In the genomic region with DNA sequence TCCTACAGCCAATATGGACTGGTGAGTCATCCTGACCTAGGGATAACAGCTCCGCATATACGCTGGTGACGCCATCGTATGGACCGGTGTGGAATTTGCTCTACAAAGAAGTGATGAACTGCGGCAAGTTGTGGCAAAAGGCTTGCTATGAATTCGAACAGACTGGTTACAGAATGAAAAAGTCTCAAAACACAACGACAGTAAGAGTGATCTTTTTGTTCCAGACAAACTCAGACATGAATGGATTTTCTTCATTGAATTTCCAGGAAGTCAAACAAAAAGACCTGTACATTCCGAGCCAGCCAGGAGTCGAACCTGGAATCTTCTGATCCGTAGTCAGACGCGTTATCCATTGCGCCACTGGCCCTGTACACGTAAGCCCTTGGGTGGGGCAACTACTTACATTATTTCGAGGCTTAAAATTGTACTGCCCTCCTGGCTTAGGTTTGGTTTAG, we compare ENCODE assay signal across 8 mouse cellular contexts. TPM values are rescaled to one million over a fixed set of nuclear protein-coding genes. Genes with fewer than 3 reads are reported as not detected.
DNase-seq lines count a peak whose midpoint lies in the region; ATAC-seq and TF ChIP-seq lines count a peak whose summit lies in the region.

No protein-coding gene starts in this region.

- intact Hi-C loops in heart, adult 2 months (cut with DNase I) = loop anchor here (10.0 kb wide), 1 partner anchor 1592 kb away; no protein-coding TSS in a partner anchor

- H3K4me2 ChIP-seq in embryonic facial prominence, embryonic 14.5 days (ENCODE audit: low read depth, low read length) = peak overlapping the region; percentile 63
- H3K4me2 ChIP-seq in limb, embryonic 12.5 days = peak overlapping the region; percentile 62
- H3K4me2 ChIP-seq in midbrain, embryonic 13.5 days (replicated peaks) = peak overlapping the region; percentile 69

- peak; percentile 74 for ATAC-seq in embryonic facial prominence, embryonic 14.5 days (ENCODE audit: low read depth)
- ATAC-seq in limb, embryonic 12.5 days (ENCODE audit: insufficient number of reproducible peaks, insufficient read depth, low FRiP score, low TSS enrichment, low read depth) = peak; percentile 66; the same call in 1 of the 2 replicates
- ATAC-seq in midbrain, embryonic 13.5 days = peak; percentile 73

- H3K79me2 ChIP-seq in heart, adult 2 months (replicated peaks; ENCODE audit: control insufficient read depth, insufficient read depth, low read length) = no peaks in the 10 kb centered on the region

- H3K27ac ChIP-seq in embryonic facial prominence, embryonic 14.5 days (replicated peaks; ENCODE audit: low read depth, low read length) = peak overlapping the region; percentile 99
- peak overlapping the region; percentile 49 for H3K27ac ChIP-seq in heart, adult 2 months
- H3K27ac ChIP-seq in kidney, adult 2 months (ENCODE audit: insufficient read depth, low read depth, low read length) = no peak overlapping the region
- peak overlapping the region; percentile 99 for H3K27ac ChIP-seq in limb, embryonic 12.5 days
- peak overlapping the region; percentile 98 for H3K27ac ChIP-seq in midbrain, embryonic 13.5 days

- peak overlapping the region; percentile 70 for H3K4me3 ChIP-seq in embryonic facial prominence, embryonic 14.5 days (ENCODE audit: low read depth, low read length)
- H3K4me3 ChIP-seq in heart, adult 2 months = peak overlapping the region; percentile 90
- H3K4me3 ChIP-seq in kidney, adult 2 months (ENCODE audit: insufficient read depth, low read depth, low read length) = peak overlapping the region; percentile 57
- H3K4me3 ChIP-seq in limb, embryonic 12.5 days (replicated peaks) = peak overlapping the region; percentile 70
- peak overlapping the region; percentile 69 for H3K4me3 ChIP-seq in midbrain, embryonic 13.5 days (replicated peaks)

- no peak for TF ChIP-seq CTCF in heart, adult 2 months (IDR thresholded peaks at IDR 0.05)
- TF ChIP-seq CTCF in kidney, adult 2 months (conservative IDR thresholded peaks at IDR 0.05; ENCODE audit: insufficient read depth, insufficient read length, low read depth, low read length) = no peak

- no peaks in the 10 kb centered on the region for H3K36me3 ChIP-seq in embryonic facial prominence, embryonic 14.5 days (ENCODE audit: control insufficient read depth, insufficient read depth, low read length)
- H3K36me3 ChIP-seq in heart, adult 2 months (ENCODE audit: control insufficient read depth, insufficient read depth, low read length) = no peaks in the 10 kb centered on the region; the same call in 1 of the 2 replicates
- H3K36me3 ChIP-seq in kidney, adult 2 months (ENCODE audit: control insufficient read depth, insufficient read depth, low read length) = no peaks in the 10 kb centered on the region
- H3K36me3 ChIP-seq in limb, embryonic 12.5 days = no peaks in the 10 kb centered on the region
- H3K36me3 ChIP-seq in midbrain, embryonic 13.5 days = no peaks in the 10 kb centered on the region

- H3K9ac ChIP-seq in embryonic facial prominence, embryonic 14.5 days (ENCODE audit: low read depth, low read length) = peak overlapping the region; percentile 85
- H3K9ac ChIP-seq in heart, adult 2 months (ENCODE audit: low read depth, low read length) = peak overlapping the region; percentile 38; the same call in 1 of the 2 replicates
- H3K9ac ChIP-seq in limb, embryonic 12.5 days (replicated peaks) = peak overlapping the region; percentile 53
- peak overlapping the region; percentile 85 for H3K9ac ChIP-seq in midbrain, embryonic 13.5 days (replicated peaks)

- no peaks in the 10 kb centered on the region for H3K27me3 ChIP-seq in embryonic facial prominence, embryonic 14.5 days (replicated peaks; ENCODE audit: control insufficient read depth, insufficient read depth, low read length)
- H3K27me3 ChIP-seq in heart, adult 2 months (ENCODE audit: control insufficient read depth, insufficient read depth, low read length) = no peaks in the 10 kb centered on the region
- H3K27me3 ChIP-seq in kidney, adult 2 months (replicated peaks; ENCODE audit: control insufficient read depth, insufficient read depth, low read length) = no peaks in the 10 kb centered on the region
- no peaks in the 10 kb centered on the region for H3K27me3 ChIP-seq in limb, embryonic 12.5 days
- H3K27me3 ChIP-seq in midbrain, embryonic 13.5 days = no peaks in the 10 kb centered on the region

- TF ChIP-seq POLR2A in heart, adult 2 months (IDR thresholded peaks at IDR 0.05; ENCODE audit: insufficient read depth, low read depth, low read length) = no peak
- TF ChIP-seq POLR2A in kidney, adult 2 months (IDR thresholded peaks at IDR 0.05; ENCODE audit: low read depth, low read length) = no peak

- no peaks in the 10 kb centered on the region for H3K9me3 ChIP-seq in embryonic facial prominence, embryonic 14.5 days (ENCODE audit: control insufficient read depth, low read length)
- no peaks in the 10 kb centered on the region for H3K9me3 ChIP-seq in limb, embryonic 12.5 days
- no peaks in the 10 kb centered on the region for H3K9me3 ChIP-seq in midbrain, embryonic 13.5 days

- under 1% methylated on average over 16 of the region's 16 CpGs for WGBS in embryonic facial prominence, embryonic 14.5 days
- under 1% methylated on average over 16 of the region's 16 CpGs for WGBS in heart, adult 2 months
- WGBS in kidney, adult 2 months = under 1% methylated on average over 16 of the region's 16 CpGs
- under 1% methylated on average over 16 of the region's 16 CpGs for WGBS in limb, embryonic 12.5 days
- WGBS in midbrain, embryonic 13.5 days = under 1% methylated on average over 16 of the region's 16 CpGs

- peak; percentile 85 for TF ChIP-seq EP300 in heart, adult 2 months (IDR thresholded peaks at IDR 0.05; ENCODE audit: insufficient read depth, low read depth, low read length)

- 0 out of 2 replicates have a peak, but pooled peaks cover 2% of the 10 kb centered on the region for H3K4me1 ChIP-seq in embryonic facial prominence, embryonic 14.5 days (ENCODE audit: control insufficient read depth, insufficient read depth, low read length)
- no peaks in the 10 kb centered on the region; the same call in none of the 2 replicates for H3K4me1 ChIP-seq in heart, adult 2 months (ENCODE audit: control insufficient read depth, insufficient read depth, low read length)
- peaks cover 3% of the 10 kb centered on the region; the same call in 1 of the 2 replicates for H3K4me1 ChIP-seq in kidney, adult 2 months (ENCODE audit: control insufficient read depth, insufficient read depth, low read length)
- peaks cover 7% of the 10 kb centered on the region; the same call in 1 of the 2 replicates for H3K4me1 ChIP-seq in limb, embryonic 12.5 days (replicated peaks)
- H3K4me1 ChIP-seq in midbrain, embryonic 13.5 days (replicated peaks) = peaks cover 14% of the 10 kb centered on the region

- peak; percentile 72 for DNase-seq in 3134 (ENCODE audit: extremely low read depth, insufficient read length, low spot score)
- peak; percentile 88 for DNase-seq in adrenal gland, postnatal 14 days
- DNase-seq in embryonic facial prominence, embryonic 14.5 days (ENCODE audit: low spot score) = peak; percentile 89
- peak; percentile 84 to 90 for DNase-seq in heart, adult 2 months
- peak; percentile 92 for DNase-seq in kidney, adult 2 months
- DNase-seq in spleen, adult 18-20 months = peak; percentile 64 to 82

RNA-seq across cellular contexts. Expression of a gene that starts 19.2 kb away (rescaled TPM):
- 0.19 TPM in 1 of 2 replicates, not detected in the other for total RNA-seq in adrenal gland, postnatal 14 days (2021)
- 0.18 TPM in 1 of 2 replicates, not detected in the other for polyA plus RNA-seq in embryonic facial prominence, embryonic 14.5 days (2014; fragmentation: Nextera tagmentation; extraction: Ambion mirVana)
- total RNA-seq in heart, adult 2 months (2021) = not detected
- 0.20 TPM in 1 of 2 replicates, not detected in the other for polyA plus RNA-seq in heart, adult 2 months (2012; rRNA removed)
- not detected in 2 replicates for polyA plus RNA-seq in kidney, adult 2 months (2012; rRNA removed)
- polyA plus RNA-seq in limb, embryonic 12.5 days (2016; fragmentation: Nextera tagmentation; extraction: Ambion mirVana) = 0.10 and 0.12 TPM in 2 replicates
- 0.04 and 0.13 TPM in 2 replicates for polyA plus RNA-seq in midbrain, embryonic 13.5 days (2015; fragmentation: Nextera tagmentation; extraction: Ambion mirVana)

RNA-seq across cellular contexts. Expression of a gene that starts 22.9 kb away (rescaled TPM):
- 5.9 and 6.3 TPM in 2 replicates for total RNA-seq in adrenal gland, postnatal 14 days (2021)
- polyA plus RNA-seq in embryonic facial prominence, embryonic 14.5 days (2014; fragmentation: Nextera tagmentation; extraction: Ambion mirVana) = 10.3 and 11.6 TPM in 2 replicates
- total RNA-seq in heart, adult 2 months (2021) = 1 to 10 TPM; 3.9 to 5.1 TPM
- 2.4 and 3.1 TPM in 2 replicates for polyA plus RNA-seq in heart, adult 2 months (2012; rRNA removed)
- polyA plus RNA-seq in kidney, adult 2 months (2012; rRNA removed) = 3.3 and 3.9 TPM in 2 replicates
- polyA plus RNA-seq in limb, embryonic 12.5 days (2016; fragmentation: Nextera tagmentation; extraction: Ambion mirVana) = 14.4 and 15.2 TPM in 2 replicates
- polyA plus RNA-seq in midbrain, embryonic 13.5 days (2015; fragmentation: Nextera tagmentation; extraction: Ambion mirVana) = 10.8 TPM in 2 replicates

RNA-seq across cellular contexts. Expression of a gene that starts 42.1 kb away (rescaled TPM):
- total RNA-seq in adrenal gland, postnatal 14 days (2021) = not detected in 2 replicates
- 0.40 and 0.51 TPM in 2 replicates for polyA plus RNA-seq in embryonic facial prominence, embryonic 14.5 days (2014; fragmentation: Nextera tagmentation; extraction: Ambion mirVana)
- not detected for total RNA-seq in heart, adult 2 months (2021)
- not detected in 2 replicates for polyA plus RNA-seq in heart, adult 2 months (2012; rRNA removed)
- polyA plus RNA-seq in kidney, adult 2 months (2012; rRNA removed) = not detected in 2 replicates
- 1.8 and 1.9 TPM in 2 replicates for polyA plus RNA-seq in limb, embryonic 12.5 days (2016; fragmentation: Nextera tagmentation; extraction: Ambion mirVana)
- 0.13 TPM in 2 replicates for polyA plus RNA-seq in midbrain, embryonic 13.5 days (2015; fragmentation: Nextera tagmentation; extraction: Ambion mirVana)
